In the genomic region with DNA sequence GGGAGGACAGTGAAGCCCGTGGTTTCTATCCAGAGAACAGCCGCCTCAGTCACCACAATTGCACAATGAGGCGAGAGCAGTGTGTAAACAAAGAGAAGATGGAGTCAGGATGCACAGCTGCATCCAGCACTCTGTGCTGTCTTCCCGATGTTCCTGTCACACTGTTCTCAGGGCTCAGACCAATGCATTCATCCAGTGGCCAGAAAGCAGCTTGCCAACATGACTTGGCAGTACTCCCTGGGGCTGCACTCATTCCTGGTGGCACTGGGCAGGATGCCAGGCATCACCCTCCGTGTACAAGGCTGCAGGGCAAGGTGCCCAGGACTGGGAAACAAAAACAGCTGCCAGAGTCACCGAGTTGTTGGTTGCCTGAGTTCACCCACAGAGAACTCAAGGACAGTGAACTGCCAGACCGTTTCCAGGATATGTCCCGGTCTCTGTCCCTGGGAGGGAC, we compare ENCODE assay signal across 9 mouse cellular contexts.
DNase-seq lines count a peak whose midpoint lies in the region; ATAC-seq and TF ChIP-seq lines count a peak whose summit lies in the region.
"Had no signal": no experiment of that assay in that cellular context is flagged by ENCODE, and none has a peak within 500 bp of the region (broad histone marks: within the 10 kb centered on the region; RNA-seq: fewer than 3 reads in every experiment).

No protein-coding gene starts in this region.

- WGBS in kidney, embryonic 14.5 days = 73% methylated on average over 8 of the region's 8 CpGs

- H3K36me3 ChIP-seq in kidney, embryonic 14.5 days (ENCODE audit: control insufficient read depth, insufficient read depth, low read length) = no peaks in the 10 kb centered on the region
- H3K36me3 ChIP-seq: G1E had no signal

- H3K4me2 ChIP-seq in kidney, embryonic 14.5 days (replicated peaks; ENCODE audit: low read depth, low read length) = no peak overlapping the region

- no peak overlapping the region; the same call in 1 of the 2 replicates for H3K27ac ChIP-seq in kidney, embryonic 14.5 days (ENCODE audit: low read depth, low read length)
- no peak overlapping the region for H3K27ac ChIP-seq in layer of hippocampus, adult 2 months

- H3K4me3 ChIP-seq in kidney, embryonic 14.5 days (ENCODE audit: low read length) = no peak overlapping the region
- no peak overlapping the region for H3K4me3 ChIP-seq in layer of hippocampus, adult 2 months

- DNase-seq in kidney, adult 18-20 months = peak; percentile 92
- peak; percentile 53 for DNase-seq in cerebellum, adult 8-10 months
- peak; percentile 67 to 89 for DNase-seq in gastrocnemius, postnatal 4 days (ENCODE audit: low spot score in 2 of 2)
- DNase-seq in layer of hippocampus, adult 2 months (ENCODE audit: low spot score in 2 of 2) = peak; percentile 85 to 91
- DNase-seq in lung, postnatal 36 days = peak; percentile 87
- DNase-seq in spleen, postnatal 10 days (ENCODE audit: low spot score in 2 of 2) = peak; percentile 7 to 33
- no peak for DNase-seq in embryo, embryonic 9.5 days (ENCODE audit: extremely low spot score)

- no peak overlapping the region for H3K9ac ChIP-seq in kidney, embryonic 14.5 days (ENCODE audit: low read depth, low read length)

- H3K9me3 ChIP-seq in kidney, embryonic 14.5 days (ENCODE audit: control insufficient read depth, low read length) = no peaks in the 10 kb centered on the region

- no peaks in the 10 kb centered on the region for H3K4me1 ChIP-seq in kidney, embryonic 14.5 days (ENCODE audit: control insufficient read depth, insufficient read depth, low read length)

- no peak for TF ChIP-seq CTCF in layer of hippocampus, adult 2 months (conservative IDR thresholded peaks at IDR 0.05)

- ATAC-seq in kidney, embryonic 14.5 days (ENCODE audit: low FRiP score, low TSS enrichment) = no peak

- H3K27me3 ChIP-seq in kidney, embryonic 14.5 days (ENCODE audit: control insufficient read depth, insufficient read depth, low read length) = no peaks in the 10 kb centered on the region
